Mouse (Mus musculus): ENCODE measurements around the gene Bach2.

Bach2 gene

GRCm38 (mm10) chr4:32330584-32331314 lies 92.1 kb downstream of the Bach2 start:
- DNase-seq, result no peak

DNA sequence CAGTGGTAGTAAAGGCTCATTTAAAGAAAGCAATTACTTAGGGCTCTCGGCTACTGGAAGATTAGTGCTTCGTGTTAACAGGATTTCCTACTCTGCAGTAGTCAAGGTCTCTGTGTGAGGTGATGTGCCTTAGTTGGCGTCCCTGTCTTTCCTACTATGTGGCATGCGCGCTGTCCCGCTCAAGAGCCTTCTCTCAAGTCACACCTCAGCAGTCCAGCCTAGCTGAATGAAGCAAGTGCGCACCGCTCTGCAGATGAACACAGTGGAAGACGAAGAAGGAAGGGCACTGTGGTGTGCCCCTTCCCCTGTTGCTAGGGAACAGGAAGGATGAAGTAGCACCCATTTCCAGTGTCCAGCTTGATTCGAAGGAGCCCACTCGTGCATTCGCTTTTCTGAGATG lies 93.4 kb downstream of the Bach2 start:
- DNase-seq, result no peak

DNA sequence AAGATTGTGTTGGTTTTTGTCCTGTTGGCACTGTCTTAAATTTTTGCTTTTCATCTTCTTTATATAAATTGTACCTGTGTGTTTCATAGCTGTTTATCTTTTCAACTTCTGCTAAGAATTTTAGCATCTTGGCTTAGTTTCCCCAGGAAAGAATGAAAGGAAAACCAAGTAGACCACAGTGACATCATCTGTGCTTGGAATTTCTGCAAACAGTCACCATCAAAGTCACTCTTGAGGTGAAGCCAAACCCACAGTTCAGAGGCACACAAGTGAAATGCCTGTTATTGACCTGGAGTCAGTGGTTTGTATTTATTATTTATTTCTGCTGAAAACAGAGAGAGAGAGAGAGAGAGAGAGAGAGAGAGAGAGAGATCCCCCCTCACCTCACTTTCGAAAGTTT lies 95.5 kb downstream of the Bach2 start:
- DNase-seq, result no peak

- no peak for DNase-seq
Measured at GRCm38 (mm10) chr4:32334765-32335164, 96.2 kb downstream of the Bach2 start.

DNA sequence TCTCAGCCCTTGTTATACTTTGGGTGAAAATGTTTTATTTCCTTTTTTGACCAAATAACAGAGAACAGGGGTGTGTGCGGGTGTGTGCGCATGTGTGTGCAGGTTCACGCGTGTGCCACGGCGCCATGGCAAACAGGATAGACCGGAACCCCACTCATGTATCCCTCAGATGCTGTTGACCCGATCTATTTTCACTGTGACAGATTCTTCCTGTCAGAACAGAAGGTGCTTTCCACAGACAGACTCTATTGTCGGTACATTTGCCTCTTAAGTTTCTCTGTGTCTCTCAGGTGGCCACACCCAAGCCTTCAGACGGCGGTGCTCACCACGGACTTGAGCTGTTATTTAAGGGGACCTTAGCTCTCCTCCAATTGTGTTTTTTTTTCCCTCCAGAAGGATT lies 97.1 kb downstream of the Bach2 start:
- peak; percentile 19 to 38 for DNase-seq

DNA sequence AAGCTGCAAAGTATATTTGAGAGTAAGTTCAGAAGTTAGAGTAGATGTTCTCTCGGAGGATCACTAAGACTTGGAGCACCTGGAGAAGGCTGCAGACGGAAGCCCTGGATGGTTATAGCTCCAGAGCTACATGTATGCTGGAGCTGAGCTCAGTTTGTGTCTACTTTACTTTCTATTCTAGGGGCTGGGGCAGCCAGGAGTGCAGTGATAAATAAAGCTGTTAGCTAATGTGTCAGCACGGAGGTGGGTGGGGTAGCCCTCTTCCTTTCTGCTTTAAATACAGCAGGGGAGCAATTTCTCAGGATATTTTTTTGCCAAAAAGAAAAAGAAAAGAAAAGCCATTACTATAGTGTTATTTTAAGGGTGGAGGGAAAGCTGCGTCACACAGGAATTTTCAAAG lies 98.0 kb downstream of the Bach2 start:
- DNase-seq, result no peak

DNA sequence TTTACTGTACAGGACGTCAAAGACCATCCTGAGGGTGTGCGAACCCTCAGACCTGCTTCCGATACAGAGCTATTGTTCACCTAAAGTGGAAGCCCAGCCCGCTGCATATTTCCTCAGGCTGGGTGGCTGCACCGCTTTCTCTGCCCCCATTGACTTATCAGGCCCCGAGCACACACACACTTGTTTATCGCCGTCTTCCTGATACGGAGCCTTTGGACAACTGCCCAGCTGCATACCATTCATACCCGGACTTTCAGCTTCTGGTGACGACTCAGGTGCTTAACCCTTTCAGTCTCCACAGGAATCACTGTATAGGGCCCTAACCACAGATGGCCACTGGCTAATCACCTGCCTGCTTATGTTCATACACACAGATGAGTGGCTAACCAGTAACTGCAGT lies 99.0 kb downstream of the Bach2 start:
- no peak for DNase-seq

DNA sequence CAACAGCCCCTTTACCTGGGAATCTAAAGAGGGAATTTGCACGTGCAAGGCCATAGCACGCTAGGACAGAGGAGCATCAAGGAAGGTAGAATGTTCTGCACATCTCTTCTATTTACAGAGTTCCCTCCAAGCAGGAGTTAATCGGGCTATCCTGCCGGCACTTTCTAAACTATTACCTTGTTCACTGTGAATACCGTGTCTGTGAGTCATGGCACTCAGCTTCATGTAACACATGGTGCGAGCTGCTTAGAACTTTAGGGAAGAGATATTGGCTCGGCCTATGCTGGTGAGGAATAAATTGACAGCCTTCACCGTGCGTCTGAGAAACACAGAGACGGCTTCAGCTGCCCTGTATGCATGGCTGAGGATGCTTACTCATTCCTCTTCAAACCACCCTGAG lies 99.8 kb downstream of the Bach2 start:
- no peak for DNase-seq

- DNase-seq, result no peak
Measured at GRCm38 (mm10) chr4:32340844-32341243, 102.2 kb downstream of the Bach2 start.

GRCm38 (mm10) chr4:32342269-32342668 lies 103.7 kb downstream of the Bach2 start:
- DNase-seq, result peak in 1 of 2 experiments; percentile 56

GRCm38 (mm10) chr4:32343256-32344165 lies 104.9 kb downstream of the Bach2 start:
- DNase-seq, result peak; percentile 42 to 44

DNA sequence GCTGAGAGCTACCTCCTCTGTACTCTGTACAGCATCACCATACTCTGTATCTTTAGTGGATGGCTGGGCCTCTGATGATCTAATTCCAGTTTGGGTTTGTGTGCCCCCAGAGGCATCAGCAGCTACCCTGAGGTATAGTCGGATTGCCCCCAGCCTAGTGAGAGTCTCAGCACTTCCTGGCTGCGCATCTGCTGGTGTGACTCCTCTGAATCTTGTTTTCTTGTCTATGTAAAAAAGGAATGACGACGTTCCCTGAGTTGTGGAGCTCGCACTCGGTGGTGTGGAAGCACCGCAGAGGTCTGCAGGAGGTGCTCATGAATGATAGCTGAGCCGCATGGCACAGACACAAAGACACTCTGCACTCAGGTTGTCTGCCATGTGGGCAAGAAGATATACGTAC lies 105.7 kb downstream of the Bach2 start:
- DNase-seq, result no peak

GRCm38 (mm10) chr4:32347202-32347601 lies 108.6 kb downstream of the Bach2 start:
- no peak for DNase-seq

DNA sequence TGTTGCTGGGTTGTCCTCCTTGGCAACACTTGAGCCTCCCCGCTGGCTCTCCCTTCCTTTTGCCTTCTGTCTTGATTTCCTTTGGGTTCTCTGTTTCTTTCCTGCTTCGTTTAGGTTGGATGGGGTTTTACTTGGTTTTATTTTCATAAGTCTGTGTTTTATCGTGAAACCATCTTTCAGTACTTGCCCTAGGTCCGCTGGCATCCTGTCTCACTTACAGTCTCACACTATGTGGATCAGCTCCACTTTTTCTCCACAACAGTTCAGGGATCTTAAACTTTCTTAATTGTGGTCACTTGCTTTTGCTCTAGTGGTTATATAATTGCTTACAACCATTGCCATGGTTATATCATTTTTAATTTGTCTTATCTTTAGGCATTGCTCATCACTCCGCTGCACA lies 109.1 kb downstream of the Bach2 start:
- no peak for DNase-seq

- DNase-seq, result no peak
Measured at GRCm38 (mm10) chr4:32349361-32349760, 110.8 kb downstream of the Bach2 start.

GRCm38 (mm10) chr4:32351236-32351635 lies 112.6 kb downstream of the Bach2 start:
- no peak for DNase-seq

DNA sequence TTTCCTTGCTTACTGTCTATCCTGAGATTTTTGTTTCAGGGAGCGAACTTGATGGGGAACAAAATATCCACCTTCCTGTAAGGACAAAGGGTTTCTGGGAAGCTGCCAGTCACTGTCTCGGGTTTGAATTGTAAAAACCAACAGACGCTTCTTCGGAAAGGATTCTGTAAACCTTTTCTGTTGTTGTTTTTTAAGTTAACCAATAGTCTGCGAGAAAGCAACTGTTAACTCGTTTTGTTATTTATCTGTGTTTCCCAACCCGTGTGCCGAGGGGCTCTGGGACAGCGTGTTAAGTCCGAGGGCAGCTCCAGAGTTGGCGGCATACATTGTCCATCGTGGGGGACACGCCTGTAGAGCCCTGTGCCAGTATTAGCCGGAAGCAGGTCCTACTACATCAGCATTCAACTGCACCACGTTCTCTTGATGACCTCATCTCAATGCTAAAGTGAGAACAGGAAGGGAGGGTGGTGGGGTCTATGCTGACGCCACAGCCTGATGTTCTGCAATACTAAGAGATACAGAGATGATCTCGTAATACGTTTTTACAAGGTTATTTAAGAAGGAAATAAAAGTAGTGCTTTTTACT lies 113.2 kb downstream of the Bach2 start:
- no peak for DNase-seq

GRCm38 (mm10) chr4:32352442-32352841 lies 113.8 kb downstream of the Bach2 start:
- no peak for DNase-seq

DNA sequence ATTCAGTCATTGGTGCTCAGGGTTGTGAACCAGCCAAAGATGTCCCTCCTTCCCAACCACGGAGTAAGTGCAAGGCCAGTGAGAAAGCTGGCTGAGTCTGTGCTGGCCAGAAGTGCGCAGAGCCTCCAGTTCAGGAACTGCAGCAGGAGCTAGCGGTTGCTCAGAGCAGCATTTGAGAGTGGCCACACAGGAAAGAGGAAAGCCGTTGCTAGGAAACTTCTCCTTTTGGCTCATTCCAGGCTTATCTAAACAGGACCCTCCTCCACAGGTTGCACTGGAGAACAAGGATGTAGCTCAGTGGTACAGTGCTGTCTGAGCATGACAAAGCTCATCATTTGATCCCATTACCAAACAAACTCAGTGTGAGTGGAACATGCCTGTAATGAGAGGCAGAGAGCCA lies 114.2 kb downstream of the Bach2 start:
- no peak for DNase-seq

DNA sequence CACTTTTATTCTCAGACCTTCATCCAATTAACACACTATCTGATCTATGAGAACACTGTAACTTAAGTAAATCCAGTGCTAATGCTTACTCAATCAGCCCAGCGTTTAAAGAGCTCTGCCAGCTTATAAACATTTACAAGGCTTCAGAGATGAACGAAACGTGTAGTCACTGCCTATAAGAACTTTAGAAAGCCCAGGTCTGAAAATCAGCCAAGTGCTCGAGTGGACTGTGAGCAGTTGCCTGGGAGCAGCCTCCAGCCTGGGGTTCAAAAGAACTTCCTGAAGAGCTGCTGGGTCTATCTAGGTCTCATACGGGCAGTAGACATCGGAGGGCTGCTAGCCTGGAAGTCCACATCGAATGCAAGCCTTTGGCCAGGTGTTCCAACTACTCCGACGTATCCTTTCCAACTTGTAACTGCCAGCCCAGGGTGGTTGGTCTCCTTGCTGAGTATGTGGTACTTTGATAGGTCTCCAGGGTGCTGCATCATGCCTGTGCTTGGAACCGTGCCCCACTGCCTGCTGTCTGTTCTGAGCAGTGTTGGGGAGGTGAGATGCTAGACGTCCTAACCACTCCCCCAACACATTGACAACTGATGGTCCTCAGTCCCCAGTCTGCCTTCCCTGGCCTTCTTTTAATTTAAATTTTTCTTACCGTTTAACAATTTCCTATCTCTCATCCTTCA lies 117.5 kb downstream of the Bach2 start:
- DNase-seq, result no peak

- DNase-seq, result no peak
Measured at GRCm38 (mm10) chr4:32357996-32358600, 119.5 kb downstream of the Bach2 start.

- peak in 1 of 2 experiments; percentile 28 for DNase-seq
Measured at GRCm38 (mm10) chr4:32358602-32359464, 120.2 kb downstream of the Bach2 start.

Measured in spleen, adult 18-20 months (tissue).